13 mouse cellular contexts compared by ENCODE assay signal in genomic region chr7:35259384-35259783, GRCm38 (mm10). TPM values are rescaled to one million over a fixed set of nuclear protein-coding genes. Genes with fewer than 3 reads are reported as not detected.
DNase-seq lines count a peak whose midpoint lies in the region; ATAC-seq and TF ChIP-seq lines count a peak whose summit lies in the region.
"Had no signal": no experiment of that assay in that cellular context is flagged by ENCODE, and none has a peak within 500 bp of the region (broad histone marks: within the 10 kb centered on the region; RNA-seq: fewer than 3 reads in every experiment).

No protein-coding gene starts in this region.

- peak; percentile 41 for TF ChIP-seq CTCF in kidney, postnatal 0 days (IDR thresholded peaks at IDR 0.05; ENCODE audit: low read depth)
- peak; percentile 56 for TF ChIP-seq CTCF in ES-Bruce4 (IDR thresholded peaks at IDR 0.05; ENCODE audit: low read depth, low read length)

- H3K27me3 ChIP-seq in kidney, postnatal 0 days (ENCODE audit: insufficient read depth, low read length): no peaks in the 10 kb centered on the region
- H3K27me3 ChIP-seq in ES-Bruce4 (ENCODE audit: control insufficient read depth, insufficient read depth, low read length, poor library complexity, severe bottlenecking): no peaks in the 10 kb centered on the region
- H3K27me3 ChIP-seq: embryonic facial prominence, embryonic 15.5 days had no signal

- TF ChIP-seq POLR2A in ES-Bruce4 (IDR thresholded peaks at IDR 0.05; ENCODE audit: insufficient read depth, low read length): no peak

- no peak for ATAC-seq in kidney, postnatal 0 days (replicated peaks; ENCODE audit: low FRiP score, low read depth)

- no peaks in the 10 kb centered on the region for H3K9me3 ChIP-seq in kidney, postnatal 0 days (replicated peaks; ENCODE audit: low read length)
- H3K9me3 ChIP-seq in ES-Bruce4 (replicated peaks; ENCODE audit: control insufficient read depth, insufficient read depth, low read length, poor library complexity, severe bottlenecking): no peaks in the 10 kb centered on the region
- H3K9me3 ChIP-seq: embryonic facial prominence, embryonic 15.5 days; hindbrain, embryonic 13.5 days had no signal

- no peak for TF ChIP-seq EP300 in ES-Bruce4 (IDR thresholded peaks at IDR 0.05; ENCODE audit: insufficient read depth, low read depth, low read length)

- DNase-seq in kidney, postnatal 0 days (ENCODE audit: low spot score): no peak
- no peak for DNase-seq in kidney, adult 11 months
- peak; percentile 20 for DNase-seq in A20 (ENCODE audit: low read depth, low spot score)
- DNase-seq in induced T-regulatory cell, adult 2 months (ENCODE audit: low read depth): peak; percentile 38
- DNase-seq in gastrocnemius, postnatal 36 days: no peak
- no peak for DNase-seq in frontal cortex, postnatal 36 days (ENCODE audit: low spot score in 2 of 2)
- no peak for DNase-seq in left cerebral cortex, postnatal 25 days (ENCODE audit: low spot score in 2 of 2)
- DNase-seq: cerebellum, postnatal 36 days had no signal

- no peak overlapping the region for H3K4me3 ChIP-seq in kidney, postnatal 0 days (replicated peaks; ENCODE audit: low read depth, low read length)
- H3K4me3 ChIP-seq in ES-Bruce4 (ENCODE audit: low read depth, low read length): no peak overlapping the region
- H3K4me3 ChIP-seq: embryonic facial prominence, embryonic 15.5 days; hindbrain, embryonic 13.5 days; myocyte had no signal

- no peak overlapping the region for H3K9ac ChIP-seq in kidney, postnatal 0 days (ENCODE audit: low read depth, low read length)
- no peak overlapping the region for H3K9ac ChIP-seq in ES-Bruce4 (ENCODE audit: low read depth, poor library complexity, severe bottlenecking)
- H3K9ac ChIP-seq: embryonic facial prominence, embryonic 15.5 days; hindbrain, embryonic 13.5 days had no signal

- no peak overlapping the region for H3K27ac ChIP-seq in kidney, postnatal 0 days
- H3K27ac ChIP-seq in ES-Bruce4 (ENCODE audit: insufficient read depth, low read length): no peak overlapping the region
- H3K27ac ChIP-seq: embryonic facial prominence, embryonic 15.5 days; hindbrain, embryonic 13.5 days had no signal

- no peaks in the 10 kb centered on the region for H3K36me3 ChIP-seq in kidney, postnatal 0 days (ENCODE audit: insufficient read depth, low read length)
- H3K36me3 ChIP-seq in ES-Bruce4 (ENCODE audit: control insufficient read depth, insufficient read depth, low read length, poor library complexity, severe bottlenecking): no peaks in the 10 kb centered on the region
- H3K36me3 ChIP-seq: embryonic facial prominence, embryonic 15.5 days; hindbrain, embryonic 13.5 days had no signal

- 90% methylated on average over 8 of the region's 8 CpGs for WGBS in kidney, postnatal 0 days

- no peaks in the 10 kb centered on the region for H3K4me1 ChIP-seq in kidney, postnatal 0 days (replicated peaks; ENCODE audit: insufficient read depth, low read length)
- no peaks in the 10 kb centered on the region for H3K4me1 ChIP-seq in ES-Bruce4 (ENCODE audit: control insufficient read depth, insufficient read depth, low read length)

- intact Hi-C loops in gastrocnemius, postnatal 36 days (cut with DNase I): no loop called here
- intact Hi-C loops in left cerebral cortex, postnatal 25 days (cut with DNase I): no loop called here

- H3K4me2 ChIP-seq in kidney, postnatal 0 days (ENCODE audit: low read length): no peak overlapping the region
- H3K4me2 ChIP-seq: embryonic facial prominence, embryonic 15.5 days; hindbrain, embryonic 13.5 days had no signal

RNA-seq across cellular contexts. Expression of gene Lrp3, which starts 44.1 kb away (rescaled TPM):
- 3.7 and 4.1 TPM in 2 replicates for polyA plus RNA-seq in kidney, postnatal 0 days (2015; fragmentation: Nextera tagmentation; extraction: Ambion mirVana)
- polyA plus RNA-seq in ES-Bruce4 (2011; ENCODE audit: insufficient read depth, insufficient read length, low read depth, missing spikeins): 3.2 and 3.6 TPM in 2 replicates
- total RNA-seq in gastrocnemius, postnatal 36 days (2021): 1 to 10 TPM; 7.8 to 9.2 TPM
- 10 to 100 TPM; 79.3 to 81.5 TPM for total RNA-seq in left cerebral cortex, postnatal 25 days (2021)
- total RNA-seq: megakaryocyte, adult 5-6 weeks had no signal
- polyA plus RNA-seq: myocyte had no signal

RNA-seq across cellular contexts. Expression of gene Gpatch1, which starts 58.9 kb away (rescaled TPM):
- polyA plus RNA-seq in kidney, postnatal 0 days (2015; fragmentation: Nextera tagmentation; extraction: Ambion mirVana): 17.0 and 17.6 TPM in 2 replicates
- polyA plus RNA-seq in ES-Bruce4 (2011; ENCODE audit: insufficient read depth, insufficient read length, low read depth, missing spikeins): 12.5 and 12.7 TPM in 2 replicates
- 1 to 10 TPM; 5.4 to 8.5 TPM for total RNA-seq in gastrocnemius, postnatal 36 days (2021)
- total RNA-seq in left cerebral cortex, postnatal 25 days (2021): 10 to 100 TPM; 23.3 to 26.4 TPM

Comparison
In these comparisons a context has a peak if more than half of its experiments do, and no peak if none do; other contexts are left out.
1. DNase-seq: peak in A20 (single experiment) and induced T-regulatory cell, adult 2 months (single experiment); none in kidney, postnatal 0 days (single experiment), kidney, adult 11 months (single experiment), gastrocnemius, postnatal 36 days (0 of 2), frontal cortex, postnatal 36 days (0 of 2) and left cerebral cortex, postnatal 25 days (0 of 2).
2. RNA of gene Lrp3, which starts 44.1 kb away (total RNA-seq): 79.3 to 81.5 TPM in left cerebral cortex, postnatal 25 days; 7.8 to 9.2 TPM in gastrocnemius, postnatal 36 days; every median in the first group is over 4 times any median in the second.